Mouse (Mus musculus) MEL (cell line): ENCODE results near the gene Acacb. TPM values are rescaled to one million over a fixed set of nuclear protein-coding genes. Genes with fewer than 3 reads are reported as not detected.
A peak's percentile ranks its signal among the peaks of the same experiment; 100 is the strongest.

Source experiments
- DNase-seq: peaks from one replicate; pipeline ENCODE4 v3.0.0; 2011; ENCODE audit warnings: low read depth, low spot score
- H3K27ac ChIP-seq: 2 replicates; pipeline ENCODE4 v1.5.1; 2012; ENCODE audit warnings: low read depth, mild to moderate bottlenecking, control low read depth, low read length, moderate library complexity; ENCODE audit not compliant: control insufficient read depth
- H3K27me3 ChIP-seq, 2 experiments: fragments of 150-350 bp in 1 of 2; sonication (generic) in 1 of 2; 2 replicates each; pipeline ENCODE4 v1.6.1; 2012; ENCODE audit warnings: low read length in 2 of 2, mild to moderate bottlenecking in 2 of 2, improper control_type of control experiment in 1 of 2, moderate library complexity in 1 of 2; ENCODE audit not compliant: insufficient read depth in 2 of 2, control insufficient read depth in 1 of 2
- H3K36me3 ChIP-seq, 2 experiments: 2 replicates each; pipeline ENCODE4 v1.6.1; 2012 to 2014; ENCODE audit warnings: low read length in 2 of 2, improper control_type of control experiment in 1 of 2, inconsistent platforms in 1 of 2, mild to moderate bottlenecking in 1 of 2; ENCODE audit not compliant: insufficient read depth in 2 of 2, control insufficient read depth in 1 of 2
- H3K4me1 ChIP-seq, 2 experiments: fragments of 150-350 bp in 1 of 2; sonication (generic) in 1 of 2; 2 replicates each; pipeline ENCODE4 v1.6.1; 2012; ENCODE audit warnings: low read length in 2 of 2, improper control_type of control experiment in 1 of 2, mild to moderate bottlenecking in 1 of 2; ENCODE audit not compliant: insufficient read depth in 2 of 2, control insufficient read depth in 1 of 2
- H3K4me3 ChIP-seq, 2 experiments: fragments of 150-350 bp in 1 of 2; sonication (generic) in 1 of 2; 2 replicates each; pipeline ENCODE4 v1.5.1; 2012; ENCODE audit warnings: low read depth in 2 of 2, low read length in 2 of 2, mild to moderate bottlenecking in 2 of 2, moderate library complexity in 2 of 2, control low read depth in 1 of 2, improper control_type of control experiment in 1 of 2; ENCODE audit not compliant: control insufficient read depth in 1 of 2, insufficient read depth in 1 of 2
- H3K79me2 ChIP-seq: 2 replicates; pipeline ENCODE4 v1.6.1; 2012; ENCODE audit warnings: mild to moderate bottlenecking, low read length, moderate library complexity; ENCODE audit not compliant: control insufficient read depth, poor library complexity, insufficient read depth
- H3K9ac ChIP-seq: 2 replicates; pipeline ENCODE4 v1.6.1; 2012; ENCODE audit warnings: low read depth, mild to moderate bottlenecking, control low read depth, low read length, moderate library complexity; ENCODE audit not compliant: control insufficient read depth, poor library complexity, severe bottlenecking
- H3K9me3 ChIP-seq: fragments of 150-350 bp; sonication (generic); replicated peaks from 2 replicates; pipeline ENCODE4 v1.6.1; 2012; ENCODE audit warnings: mild to moderate bottlenecking, low read length, improper control_type of control experiment, moderate library complexity; ENCODE audit not compliant: insufficient read depth
- CHD2 ChIP-seq: IDR thresholded peaks from 2 replicates; pipeline ENCODE4 v1.6.1; 2011; ENCODE audit warnings: low read length, improper control_type of control experiment
- CTCF ChIP-seq, 3 experiments: IDR thresholded peaks in 2 of 3; conservative IDR thresholded peaks in 1 of 3; 2 replicates each; pipeline ENCODE4 v1.5.1; 2011 to 2012; ENCODE audit warnings: low read length in 3 of 3, low read depth in 2 of 3, mild to moderate bottlenecking in 2 of 3, improper control_type of control experiment in 1 of 3, inconsistent platforms in 1 of 3, mixed read lengths in 1 of 3, moderate library complexity in 1 of 3; ENCODE audit not compliant: control insufficient read depth in 1 of 3, insufficient read depth in 1 of 3, poor library complexity in 1 of 3, severe bottlenecking in 1 of 3
- EP300 ChIP-seq, 2 experiments: IDR thresholded peaks; 2 replicates each; pipeline ENCODE4 v1.6.1; 2011; ENCODE audit warnings: improper control_type of control experiment in 2 of 2, low read length in 2 of 2, low read depth in 1 of 2, mild to moderate bottlenecking in 1 of 2
- GATA1 ChIP-seq: IDR thresholded peaks from 2 replicates; pipeline ENCODE4 v1.6.1; 2011; ENCODE audit warnings: low read depth, low read length, improper control_type of control experiment
- KAT2A ChIP-seq: conservative IDR thresholded peaks from 2 replicates; pipeline ENCODE4 v1.6.1; 2012; ENCODE audit warnings: low read depth, low read length, improper control_type of control experiment, inconsistent platforms
- MAFK ChIP-seq: IDR thresholded peaks from 2 replicates; pipeline ENCODE4 v1.6.1; 2011; ENCODE audit warnings: low read depth, mild to moderate bottlenecking, low read length, improper control_type of control experiment, borderline replicate concordance
- MAX ChIP-seq: IDR thresholded peaks from 2 replicates; pipeline ENCODE4 v1.6.1; 2011; ENCODE audit warnings: low read length, improper control_type of control experiment
- MEF2A ChIP-seq: IDR thresholded peaks from 2 replicates; pipeline ENCODE4 v1.6.1; 2014; ENCODE audit warnings: low read depth, mild to moderate bottlenecking, inconsistent platforms, low read length, improper control_type of control experiment; ENCODE audit not compliant: poor library complexity, insufficient replicate concordance, severe bottlenecking; ENCODE audit errors: extremely low read depth
- MXI1 ChIP-seq: IDR thresholded peaks from 2 replicates; pipeline ENCODE4 v1.6.1; 2011; ENCODE audit warnings: mild to moderate bottlenecking, low read depth, low read length, improper control_type of control experiment
- MYC ChIP-seq: IDR thresholded peaks from 2 replicates; pipeline ENCODE4 v1.6.1; 2011; ENCODE audit warnings: low read depth, mild to moderate bottlenecking, low read length, improper control_type of control experiment, moderate library complexity
- RAD21 ChIP-seq: IDR thresholded peaks from 2 replicates; pipeline ENCODE4 v1.6.1; 2011; ENCODE audit warnings: mild to moderate bottlenecking, low read depth, low read length, improper control_type of control experiment
- RCOR1 ChIP-seq: IDR thresholded peaks from 2 replicates; pipeline ENCODE4 v1.6.1; 2012; ENCODE audit warnings: low read depth, mild to moderate bottlenecking, inconsistent platforms, low read length, improper control_type of control experiment
- SMC3 ChIP-seq: IDR thresholded peaks from 2 replicates; pipeline ENCODE4 v1.6.1; 2011; ENCODE audit warnings: low read depth, low read length, improper control_type of control experiment
- TAL1 ChIP-seq: IDR thresholded peaks from 2 replicates; pipeline ENCODE4 v1.6.1; 2012; ENCODE audit warnings: mild to moderate bottlenecking, inconsistent platforms, low read length, moderate library complexity, mixed read lengths
- TCF12 ChIP-seq: IDR thresholded peaks from 2 replicates; pipeline ENCODE4 v1.6.1; 2014; ENCODE audit warnings: low read depth, mild to moderate bottlenecking, inconsistent platforms, low read length, improper control_type of control experiment, moderate library complexity
- UBTF ChIP-seq: IDR thresholded peaks from 2 replicates; pipeline ENCODE4 v1.6.1; 2012; ENCODE audit warnings: low read depth, mild to moderate bottlenecking, inconsistent platforms, low read length, improper control_type of control experiment, moderate library complexity, borderline replicate concordance; ENCODE audit not compliant: insufficient read depth
- ZC3H11A ChIP-seq: IDR thresholded peaks from 2 replicates; pipeline ENCODE4 v1.6.1; 2012; ENCODE audit warnings: low read depth, mild to moderate bottlenecking, inconsistent platforms, low read length, improper control_type of control experiment
- ZNF384 ChIP-seq: IDR thresholded peaks from 2 replicates; pipeline ENCODE4 v1.6.1; 2012; ENCODE audit warnings: low read depth, mild to moderate bottlenecking, inconsistent platforms, low read length, improper control_type of control experiment
- polyA plus RNA-seq, 2 experiments: library from polyadenylated mRNA; stranded (reverse) in 1 of 2; unstranded in 1 of 2; fragments of >175 nt in 1 of 2; fragments of >200 nt in 1 of 2; gene quantifications; 2 replicates each; pipeline versions ENCODE4 v1.2.1 to v1.2.4; 2012; ENCODE audit warnings: low replicate concordance in 2 of 2, low read depth in 1 of 2; ENCODE audit not compliant: insufficient read length in 2 of 2, insufficient read depth in 1 of 2, missing spikeins in 1 of 2
- total RNA-seq: library from RNA; depleted of rRNA; stranded (reverse); fragments of 300-350 nt; gene quantifications from 2 replicates; pipeline ENCODE4 v1.2.3, GENCODE M21; 2012

The Acacb gene
- total and polyA plus RNA-seq, 3 experiments = 2.0 to 5.3 TPM; not detected in 1

- Histone ChIP-seq H3K9me3 (no peaks in the 10 kb centered on the region), H3K27me3 (peaks cover 0 to 1% of the 10 kb centered on the region in 2 experiments; a peak in 2 of 4 replicates), H3K4me1 (no peaks in the 10 kb centered on the region), H3K27ac (no peak overlapping the region), H3K4me3 (no peak overlapping the region), H3K79me2 (no peaks in the 10 kb centered on the region), H3K9ac (no peak overlapping the region), H3K36me3 (no peaks in the 10 kb centered on the region)
- TF ChIP-seq UBTF = no peak
- no peak for TF ChIP-seq RCOR1
- no peak for TF ChIP-seq MYC
- no peak for TF ChIP-seq ZNF384
- TF ChIP-seq KAT2A = no peak
- no peak for TF ChIP-seq MXI1
- no peak for TF ChIP-seq SMC3
- TF ChIP-seq GATA1 = no peak
- no peak for TF ChIP-seq MAFK
- no peak for TF ChIP-seq CTCF (IDR thresholded peaks at IDR 0.05 in 2 of 3, conservative IDR thresholded peaks at IDR 0.05 in 1 of 3; ENCODE audit: control insufficient read depth in 1 of 3, insufficient read depth in 1 of 3, low read depth in 2 of 3, low read length in 3 of 3, poor library complexity in 1 of 3, severe bottlenecking in 1 of 3)
- TF ChIP-seq EP300 (IDR thresholded peaks at IDR 0.05; ENCODE audit: low read depth in 1 of 2, low read length in 2 of 2) = no peak
- DNase-seq = no peak
Observed at GRCm38 (mm10) chr5:114285398-114285700, 139.0 kb downstream of the Acacb start.

GRCm38 (mm10) chr5:114286102-114286501, 139.8 kb downstream of the Acacb start:
- peaks cover 0 to 1% of the 10 kb centered on the region in 2 experiments; a peak in 2 of 4 replicates for H3K27me3 ChIP-seq
- H3K9ac ChIP-seq = no peak overlapping the region
- no peak overlapping the region for H3K4me3 ChIP-seq

More at GRCm38 (mm10) chr5:114286102-114286501, 139.8 kb downstream of the Acacb start:
- no peak overlapping the region for H3K27ac ChIP-seq
- H3K9me3 ChIP-seq = no peaks in the 10 kb centered on the region
- no peaks in the 10 kb centered on the region for H3K4me1 ChIP-seq
- peak; percentile 35 for DNase-seq
- TF ChIP-seq TCF12 (no peak), TAL1 (no peak), MEF2A (no peak), GATA1 (no peak), ZC3H11A (no peak), MXI1 (no peak), MAX (no peak), CHD2 (no peak), SMC3 (peak; percentile 46), RAD21 (peak; percentile 20), CTCF (IDR thresholded peaks at IDR 0.05 in 2 of 3, conservative IDR thresholded peaks at IDR 0.05 in 1 of 3; ENCODE audit: control insufficient read depth in 1 of 3, insufficient read depth in 1 of 3, low read depth in 2 of 3, low read length in 3 of 3, poor library complexity in 1 of 3, severe bottlenecking in 1 of 3) (peak; percentile 53 to 70 (median 57))
- H3K36me3 ChIP-seq = no peaks in the 10 kb centered on the region
- no peaks in the 10 kb centered on the region for H3K79me2 ChIP-seq
